Mouse (Mus musculus) midbrain, embryonic 16.5 days (tissue): ENCODE measurements around the gene Selenon. TPM values are rescaled to one million over a fixed set of nuclear protein-coding genes. Genes with fewer than 3 reads are reported as not detected.

ENCODE experiments used
- ATAC-seq: fragments of 200-750 bp; cut with Nextera tagmentation; 2 replicates; pipeline ENCODE4 v1.8.0; 2017; ENCODE audit warnings: moderate TSS enrichment
- H3K27ac ChIP-seq: fragments of 300-500 bp; sonication (generic); 2 replicates; pipeline ENCODE4 v1.5.1; 2014; ENCODE audit warnings: mild to moderate bottlenecking, low read length, mixed read lengths
- H3K27me3 ChIP-seq: fragments of 300-500 bp; sonication (generic); 2 replicates; pipeline ENCODE4 v1.6.1; 2014; ENCODE audit warnings: low read depth, low read length, mixed read lengths; ENCODE audit not compliant: control insufficient read depth, insufficient read depth
- H3K36me3 ChIP-seq: fragments of 300-500 bp; sonication (generic); 2 replicates; pipeline ENCODE4 v1.6.1; 2014; ENCODE audit warnings: mild to moderate bottlenecking, low read length, moderate library complexity, mixed read lengths; ENCODE audit not compliant: control insufficient read depth, insufficient read depth
- H3K4me1 ChIP-seq: fragments of 300-500 bp; sonication (generic); 2 replicates; pipeline ENCODE4 v1.6.1; 2014; ENCODE audit warnings: mild to moderate bottlenecking, low read length, mixed read lengths; ENCODE audit not compliant: control insufficient read depth, insufficient read depth
- H3K4me2 ChIP-seq: fragments of 300-500 bp; sonication (generic); 2 replicates; pipeline ENCODE4 v1.6.1; 2014; ENCODE audit warnings: mild to moderate bottlenecking, low read length, mixed read lengths
- H3K4me3 ChIP-seq: fragments of 300-500 bp; sonication (generic); 2 replicates; pipeline ENCODE4 v1.5.1; 2014; ENCODE audit warnings: low read depth, mild to moderate bottlenecking, low read length, moderate library complexity, mixed read lengths
- H3K9ac ChIP-seq: fragments of 300-500 bp; sonication (generic); 2 replicates; pipeline ENCODE4 v1.6.1; 2014; ENCODE audit warnings: low read depth, low read length, mixed read lengths
- H3K9me3 ChIP-seq: fragments of 300-500 bp; sonication (generic); replicated peaks from 2 replicates; pipeline ENCODE4 v1.6.1; 2014; ENCODE audit warnings: mild to moderate bottlenecking, low read length, mixed read lengths; ENCODE audit not compliant: control insufficient read depth, poor library complexity, severe bottlenecking
- WGBS: fragments of 180-500 bp; shearing (Covaris S2); extraction: QIAGEN DNeasy Blood & Tissue Kit; methylation state at CpG from one replicate; pipeline ENCODE4 v1.1.7; 2014; 5-methylcytosine and 5-hydroxymethylcytosine counted together
- polyA plus RNA-seq: library from polyadenylated mRNA; unstranded; fragments of >200 nt; fragmentation: Nextera tagmentation; extraction: Ambion mirVana; gene quantifications from 2 replicates; pipeline ENCODE4 v1.2.1, GENCODE M21; 2015

Selenon gene
- polyA plus RNA-seq, 1 experiment from 2014 or later, result 6.7 TPM

DNA sequence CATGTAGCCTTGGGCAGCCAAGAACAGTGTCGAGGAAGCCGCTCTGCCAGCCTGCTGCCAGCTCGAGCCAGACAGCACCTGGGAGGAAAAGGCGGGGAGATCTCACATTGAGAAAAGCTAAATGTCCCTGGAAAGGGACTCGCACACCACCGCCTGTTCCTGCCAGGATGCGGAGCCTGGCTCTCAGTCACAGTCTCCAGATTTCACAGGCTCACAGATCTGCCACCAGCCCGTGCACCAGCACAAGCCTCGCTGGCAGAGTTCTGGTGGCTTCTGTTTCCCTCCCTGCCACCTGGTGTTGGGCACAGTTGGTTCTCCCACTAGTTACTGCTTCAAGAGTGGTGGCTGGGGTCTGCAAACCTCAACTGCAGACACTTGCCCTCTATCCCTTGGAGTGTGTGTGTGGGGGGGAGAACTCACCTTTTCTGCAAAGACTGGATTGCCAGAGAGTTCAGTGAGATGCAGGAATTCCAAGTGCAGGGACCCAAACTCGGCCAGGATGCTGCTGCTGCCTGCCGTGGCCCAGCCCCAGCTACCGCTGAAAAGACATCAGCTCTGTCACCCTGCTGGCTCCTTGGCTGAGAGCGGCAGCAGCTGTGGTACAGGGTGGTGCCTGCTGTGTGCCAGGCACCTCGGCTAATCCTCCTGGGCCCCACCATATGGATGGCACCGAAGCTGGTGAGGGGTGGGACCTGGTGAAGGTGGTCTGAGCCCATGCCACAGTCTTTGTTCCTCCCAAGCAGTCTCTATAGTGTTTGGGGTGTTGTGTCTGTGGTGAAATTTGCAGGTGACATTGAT, 28.6 kb upstream of the Selenon start:
- H3K36me3 ChIP-seq, result no peaks in the 10 kb centered on the region
- no peak for ATAC-seq
- H3K9me3 ChIP-seq, result no peaks in the 10 kb centered on the region
- 68% methylated on average over 15 of the region's 15 CpGs for WGBS
- H3K4me3 ChIP-seq, result no peak overlapping the region
- no peak overlapping the region for H3K27ac ChIP-seq
- no peaks in the 10 kb centered on the region for H3K27me3 ChIP-seq
- no peak overlapping the region for H3K9ac ChIP-seq
- H3K4me2 ChIP-seq, result no peak overlapping the region
- 0 out of 2 replicates have a peak, but pooled peaks cover 4% of the 10 kb centered on the region for H3K4me1 ChIP-seq

DNA sequence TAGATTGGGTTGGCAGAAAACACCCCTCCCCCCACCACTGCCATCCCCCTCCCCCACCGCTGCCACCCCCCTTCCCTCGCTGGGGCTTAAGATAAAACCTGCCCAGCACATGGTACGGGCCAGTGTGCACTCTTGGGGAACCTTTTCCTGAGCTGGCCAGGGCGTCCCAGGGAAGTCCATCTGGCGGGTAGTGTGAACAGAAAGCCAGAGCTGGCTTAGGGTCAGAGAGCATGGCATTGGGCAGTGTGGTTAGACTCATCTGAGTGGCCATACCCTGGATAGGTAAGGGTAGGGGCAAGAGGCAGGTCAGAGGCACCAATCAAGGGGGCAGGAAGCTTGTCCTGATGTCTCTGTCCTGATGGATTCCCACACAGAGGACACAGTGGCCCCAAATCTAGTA, 27.7 kb upstream of the Selenon start:
- 32% methylated on average over 5 of the region's 5 CpGs for WGBS
- H3K27ac ChIP-seq, result no peak overlapping the region
- ATAC-seq, result no peak

DNA sequence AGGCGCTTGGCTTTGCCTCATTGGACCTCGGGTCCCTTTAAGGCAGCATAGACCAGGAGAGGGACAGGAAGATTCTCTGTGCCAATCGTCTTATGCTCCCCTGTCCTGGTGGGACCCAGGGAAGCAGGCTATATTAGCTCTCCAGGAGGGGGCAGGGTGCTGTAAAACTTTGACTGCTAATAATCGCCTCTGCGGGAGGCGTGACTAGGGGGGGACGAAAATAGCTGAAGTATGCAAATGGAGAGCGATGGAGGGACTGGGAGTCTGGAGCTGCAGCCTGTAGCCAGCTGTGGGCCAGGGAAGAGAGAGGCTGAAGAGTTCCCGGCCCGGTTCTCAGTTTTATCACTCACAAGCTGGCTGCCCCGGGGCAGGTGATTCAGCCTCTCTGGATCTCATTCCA, 27.2 kb upstream of the Selenon start:
- ATAC-seq, result no peak
- H3K9me3 ChIP-seq, result no peaks in the 10 kb centered on the region
- no peak overlapping the region for H3K4me3 ChIP-seq
- no peak overlapping the region for H3K9ac ChIP-seq
- no peak overlapping the region for H3K4me2 ChIP-seq
- 26% methylated on average over 11 of the region's 11 CpGs for WGBS
- no peaks in the 10 kb centered on the region for H3K27me3 ChIP-seq
- 0 out of 2 replicates have a peak, but pooled peaks cover 4% of the 10 kb centered on the region for H3K4me1 ChIP-seq
- no peak overlapping the region for H3K27ac ChIP-seq
- H3K36me3 ChIP-seq, result no peaks in the 10 kb centered on the region

More for the DNA sequence above, 27.7 kb upstream of the Selenon start:
- Histone ChIP-seq H3K36me3 (no peaks in the 10 kb centered on the region), H3K27me3 (no peaks in the 10 kb centered on the region), H3K4me1 (0 out of 2 replicates have a peak, but pooled peaks cover 4% of the 10 kb centered on the region), H3K9ac (no peak overlapping the region), H3K4me3 (no peak overlapping the region), H3K9me3 (no peaks in the 10 kb centered on the region), H3K4me2 (no peak overlapping the region)

DNA sequence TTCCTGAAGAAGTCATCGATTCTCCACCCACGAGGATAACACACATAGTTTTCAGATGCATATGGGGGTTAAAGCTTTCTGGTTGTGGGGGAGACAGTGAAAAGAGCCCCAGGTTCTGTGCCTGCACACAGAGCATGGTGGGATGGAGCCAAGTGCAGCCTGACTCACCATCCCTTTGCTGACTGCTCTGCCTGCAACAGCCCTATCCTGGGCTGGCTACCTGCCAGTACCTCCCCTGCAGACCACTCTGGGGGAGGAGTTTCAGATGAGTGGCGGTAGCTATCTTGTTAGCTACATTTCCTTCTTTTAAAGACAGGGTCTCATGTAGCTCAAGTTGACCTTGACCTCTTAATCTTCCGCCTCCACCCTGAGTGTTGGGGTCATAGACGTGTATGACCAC, 26.4 kb upstream of the Selenon start:
- no peaks in the 10 kb centered on the region for H3K9me3 ChIP-seq
- H3K4me1 ChIP-seq, result 0 out of 2 replicates have a peak, but pooled peaks cover 4% of the 10 kb centered on the region
- H3K27me3 ChIP-seq, result no peaks in the 10 kb centered on the region
- no peaks in the 10 kb centered on the region for H3K36me3 ChIP-seq
- ATAC-seq, result no peak
- H3K9ac ChIP-seq, result no peak overlapping the region
- H3K4me3 ChIP-seq, result no peak overlapping the region
- 79% methylated on average over 5 of the region's 5 CpGs for WGBS
- no peak overlapping the region for H3K4me2 ChIP-seq
- H3K27ac ChIP-seq, result no peak overlapping the region

DNA sequence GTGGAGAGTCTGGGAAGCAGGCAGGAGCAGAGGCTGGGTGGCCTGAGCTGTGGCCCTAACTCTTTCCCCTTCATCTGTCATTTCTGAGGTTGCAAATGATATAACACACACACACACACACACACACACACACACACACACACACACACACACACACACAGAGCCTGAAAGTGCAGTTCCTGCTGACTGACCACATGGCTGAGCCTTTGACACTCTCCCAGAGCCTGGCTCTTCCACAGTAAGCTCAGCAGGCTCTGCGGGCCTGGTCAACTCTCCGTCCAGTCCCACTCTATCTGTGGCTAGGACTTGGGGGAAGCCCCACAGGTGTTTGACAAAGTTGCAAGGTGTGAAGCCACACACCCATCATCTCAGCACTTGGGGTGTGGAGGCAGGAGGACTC, 25.3 kb upstream of the Selenon start:
- ATAC-seq, result no peak
- no peaks in the 10 kb centered on the region for H3K36me3 ChIP-seq
- no peaks in the 10 kb centered on the region for H3K9me3 ChIP-seq
- no peak overlapping the region for H3K4me2 ChIP-seq
- H3K9ac ChIP-seq, result no peak overlapping the region
- H3K4me1 ChIP-seq, result peaks cover 8% of the 10 kb centered on the region
- no peaks in the 10 kb centered on the region for H3K27me3 ChIP-seq
- no peak overlapping the region for H3K4me3 ChIP-seq
- 86% methylated on average over 2 of the region's 2 CpGs for WGBS
- no peak overlapping the region for H3K27ac ChIP-seq

DNA sequence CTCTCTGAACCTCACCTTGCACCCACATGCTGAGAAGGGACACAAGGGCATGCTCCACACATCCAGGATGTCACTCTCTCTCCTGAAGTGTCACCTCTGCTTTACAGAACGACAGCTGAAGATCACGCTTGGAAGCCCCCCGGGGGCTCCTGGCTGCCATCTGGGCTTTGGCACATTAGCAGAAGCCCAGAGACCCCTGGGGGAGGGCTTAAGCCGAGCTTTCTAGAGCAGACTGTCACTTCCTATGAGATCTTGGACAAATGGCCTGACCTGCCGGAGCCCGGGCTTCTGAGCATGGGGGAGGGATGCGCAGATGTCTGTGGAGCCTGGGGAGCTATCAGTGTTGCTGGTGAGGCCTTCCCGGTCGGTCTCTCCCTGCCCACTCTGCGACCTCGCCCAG, 23.5 kb upstream of the Selenon start:
- Histone ChIP-seq H3K4me3 (no peak overlapping the region), H3K4me2 (no peak overlapping the region), H3K27ac (no peak overlapping the region), H3K4me1 (peaks cover 10% of the 10 kb centered on the region), H3K27me3 (no peaks in the 10 kb centered on the region), H3K36me3 (no peaks in the 10 kb centered on the region), H3K9ac (no peak overlapping the region), H3K9me3 (no peaks in the 10 kb centered on the region)
- ATAC-seq, result no peak
- WGBS, result 52% methylated on average over 11 of the region's 11 CpGs

DNA sequence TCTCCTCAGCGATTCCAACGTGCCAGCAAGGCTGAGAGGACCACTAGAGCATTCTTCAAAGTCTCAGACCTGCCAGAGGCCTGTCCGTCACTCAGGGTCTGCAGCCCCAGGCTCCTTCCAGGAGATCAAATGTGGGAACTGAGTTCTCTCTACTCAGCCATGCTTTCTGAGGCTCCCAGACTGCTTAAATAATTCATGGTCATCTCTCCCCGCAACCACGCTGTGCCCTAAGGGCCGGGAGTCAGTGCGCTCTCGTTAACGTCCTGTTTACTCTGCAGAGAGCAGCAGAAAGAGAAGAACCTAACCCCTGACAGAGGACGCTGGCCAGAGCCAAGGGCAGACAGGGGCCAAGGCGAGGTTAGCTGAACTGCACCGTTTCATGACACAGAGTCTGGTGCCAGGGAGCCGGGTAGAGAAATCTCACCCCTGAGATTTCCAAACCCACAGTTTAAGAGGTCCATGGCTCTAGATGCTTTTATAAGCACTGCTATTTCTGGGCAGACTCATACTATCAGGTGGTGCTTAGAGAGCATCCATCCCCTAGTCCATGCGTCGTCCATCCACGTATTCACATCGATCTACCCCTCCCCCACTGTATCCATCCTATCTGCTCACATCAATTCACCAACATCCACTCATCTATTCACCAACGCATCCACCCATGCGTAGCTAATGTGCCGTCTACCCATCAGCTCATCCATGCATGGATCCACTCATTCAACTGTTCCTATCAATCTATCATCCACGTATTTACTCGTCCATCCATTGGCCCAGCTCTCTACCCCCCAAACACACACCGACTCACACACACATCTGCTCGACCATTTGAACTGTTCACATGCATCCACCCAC, 20.7 kb upstream of the Selenon start:
- 72% methylated on average over 24 of the region's 24 CpGs for WGBS
- 0 out of 2 replicates have a peak overlapping the region, but pooled peaks have one; percentile 2 for H3K27ac ChIP-seq

DNA sequence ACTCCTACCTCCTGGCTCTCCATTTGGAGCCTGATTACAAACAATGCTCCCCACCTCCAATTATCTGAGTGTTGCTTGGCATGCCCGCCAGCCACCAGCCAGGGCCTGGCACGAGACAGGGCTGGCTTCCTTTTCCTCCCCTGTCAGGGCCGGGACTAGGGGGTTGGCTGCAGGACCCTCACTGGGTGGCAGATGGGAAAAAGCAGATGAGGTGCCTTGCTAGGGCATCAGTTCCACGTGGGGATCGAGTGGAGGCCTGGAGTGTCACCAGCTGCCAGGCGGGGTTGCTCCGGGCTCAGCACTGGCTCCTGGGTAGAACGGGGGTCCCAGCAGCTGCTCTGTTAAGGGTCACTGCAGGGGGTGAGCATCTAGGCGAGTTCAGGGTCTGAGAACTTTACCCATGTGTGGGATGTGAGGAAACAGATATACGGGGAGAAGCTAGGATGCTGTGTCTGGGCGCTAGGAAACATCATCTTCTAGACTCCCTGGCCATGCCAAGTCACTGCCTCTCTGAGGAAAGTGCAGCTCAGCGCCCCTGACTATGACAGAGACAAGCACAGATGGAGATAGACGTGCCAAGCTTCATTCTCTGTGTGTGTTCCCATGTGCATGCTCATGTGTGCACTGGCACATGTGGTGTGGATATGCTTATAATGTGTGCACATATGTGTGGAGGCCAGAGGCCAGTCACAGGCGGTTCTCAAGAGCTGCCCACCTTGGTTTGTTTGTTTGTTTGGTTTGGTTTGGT, 18.9 kb upstream of the Selenon start:
- Histone ChIP-seq H3K36me3 (no peaks in the 10 kb centered on the region), H3K4me1 (peaks cover 6% of the 10 kb centered on the region), H3K9me3 (no peaks in the 10 kb centered on the region), H3K9ac (no peak overlapping the region), H3K27ac (no peak overlapping the region), H3K4me3 (no peak overlapping the region), H3K4me2 (no peak overlapping the region), H3K27me3 (no peaks in the 10 kb centered on the region)
- 65% methylated on average over 14 of the region's 14 CpGs for WGBS
- no peak for ATAC-seq

More for the DNA sequence above, 20.7 kb upstream of the Selenon start:
- peaks cover 6% of the 10 kb centered on the region for H3K4me1 ChIP-seq
- no peak overlapping the region for H3K4me3 ChIP-seq
- no peaks in the 10 kb centered on the region for H3K27me3 ChIP-seq
- no peak overlapping the region for H3K9ac ChIP-seq
- no peaks in the 10 kb centered on the region for H3K36me3 ChIP-seq
- H3K4me2 ChIP-seq, result no peak overlapping the region
- ATAC-seq, result no peak
- H3K9me3 ChIP-seq, result no peaks in the 10 kb centered on the region
